Mouse (Mus musculus) liver, adult 2 months (tissue): ENCODE results near the gene Rasal1.

Source experiments
- CTCF ChIP-seq: fragments of 200-500 bp; IDR thresholded peaks from 2 replicates; pipeline ENCODE4 v1.5.1; 2011; ENCODE audit warnings: low read depth, low read length, control low read depth
- POLR2A ChIP-seq: fragments of 200-500 bp; IDR thresholded peaks from 2 replicates; pipeline ENCODE4 v1.6.1; 2011; ENCODE audit warnings: low read length, control low read depth; ENCODE audit not compliant: insufficient read depth; ENCODE audit errors: extremely low read depth

GRCm38 (mm10) chr5:120599625-120600024 lies 49.0 kb upstream of the Rasal1 start:
- TF ChIP-seq POLR2A = no peak
- TF ChIP-seq CTCF = no peak
